Comparison of ENCODE assay signal across 19 mouse cellular contexts in genomic region chr6:97888596-97888995, GRCm38 (mm10).
A peak's percentile ranks its signal among the peaks of the same experiment; 100 is the strongest.
DNase-seq lines count a peak whose midpoint lies in the region; ATAC-seq and TF ChIP-seq lines count a peak whose summit lies in the region.
"Had no signal": no experiment of that assay in that cellular context is flagged by ENCODE, and none has a peak within 500 bp of the region (broad histone marks: within the 10 kb centered on the region; RNA-seq: fewer than 3 reads in every experiment).

No protein-coding gene starts in this region.

- peak; percentile 8 for DNase-seq in midbrain, embryonic 14.5 days
- DNase-seq in kidney, adult 2 months, result peak; percentile 80
- DNase-seq in kidney, postnatal 0 days (ENCODE audit: low spot score), result peak; percentile 48
- no peak for DNase-seq in thymus, postnatal 14 days
- no peak for DNase-seq in cerebellum, adult 11-12 months
- no peak for DNase-seq in frontal cortex, adult 2 months (ENCODE audit: extremely low spot score in 1 of 2, low spot score in 1 of 2)
- DNase-seq: adrenal gland, adult 8-10 months; cerebellum, adult 9-11 months; lung, postnatal 10 days; right cerebral cortex, postnatal 14 days; spleen, adult 18-20 months had no signal

- H3K27ac ChIP-seq in midbrain, embryonic 14.5 days (replicated peaks; ENCODE audit: low read depth, low read length), result no peak overlapping the region
- no peak overlapping the region for H3K27ac ChIP-seq in midbrain, embryonic 16.5 days (ENCODE audit: low read length)
- H3K27ac ChIP-seq in kidney, adult 2 months (ENCODE audit: insufficient read depth, low read depth, low read length), result peak overlapping the region; percentile 85
- H3K27ac ChIP-seq in kidney, postnatal 0 days, result no peak overlapping the region
- H3K27ac ChIP-seq: embryonic facial prominence, embryonic 10.5 days; forebrain, embryonic 15.5 days; hindbrain, embryonic 15.5 days; midbrain, embryonic 10.5 days; neural tube, embryonic 15.5 days had no signal

- H3K36me3 ChIP-seq in midbrain, embryonic 14.5 days (ENCODE audit: control insufficient read depth, insufficient read depth, low read length), result no peaks in the 10 kb centered on the region
- no peaks in the 10 kb centered on the region for H3K36me3 ChIP-seq in midbrain, embryonic 16.5 days (ENCODE audit: control insufficient read depth, insufficient read depth, low read length)
- H3K36me3 ChIP-seq in kidney, adult 2 months (ENCODE audit: control insufficient read depth, insufficient read depth, low read length), result no peaks in the 10 kb centered on the region
- no peaks in the 10 kb centered on the region for H3K36me3 ChIP-seq in kidney, postnatal 0 days (ENCODE audit: insufficient read depth, low read length)
- H3K36me3 ChIP-seq: embryonic facial prominence, embryonic 10.5 days; forebrain, embryonic 15.5 days; hindbrain, embryonic 15.5 days; midbrain, embryonic 10.5 days; neural tube, embryonic 15.5 days had no signal

- H3K4me3 ChIP-seq in midbrain, embryonic 14.5 days (replicated peaks; ENCODE audit: low read depth, low read length), result no peak overlapping the region
- no peak overlapping the region for H3K4me3 ChIP-seq in midbrain, embryonic 16.5 days (ENCODE audit: low read depth, low read length)
- H3K4me3 ChIP-seq in kidney, adult 2 months (ENCODE audit: insufficient read depth, low read depth, low read length), result no peak overlapping the region
- no peak overlapping the region for H3K4me3 ChIP-seq in kidney, postnatal 0 days (replicated peaks; ENCODE audit: low read depth, low read length)
- H3K4me3 ChIP-seq: embryonic facial prominence, embryonic 10.5 days; forebrain, embryonic 15.5 days; hindbrain, embryonic 15.5 days; midbrain, embryonic 10.5 days; neural tube, embryonic 15.5 days had no signal

- H3K27me3 ChIP-seq in midbrain, embryonic 14.5 days (ENCODE audit: control insufficient read depth, insufficient read depth, low read length), result no peaks in the 10 kb centered on the region
- H3K27me3 ChIP-seq in midbrain, embryonic 16.5 days (ENCODE audit: control insufficient read depth, insufficient read depth, low read depth, low read length), result no peaks in the 10 kb centered on the region
- no peaks in the 10 kb centered on the region for H3K27me3 ChIP-seq in kidney, adult 2 months (replicated peaks; ENCODE audit: control insufficient read depth, insufficient read depth, low read length)
- H3K27me3 ChIP-seq in kidney, postnatal 0 days (ENCODE audit: insufficient read depth, low read length), result no peaks in the 10 kb centered on the region
- H3K27me3 ChIP-seq: forebrain, embryonic 15.5 days; hindbrain, embryonic 15.5 days; neural tube, embryonic 15.5 days had no signal

- no peak overlapping the region for H3K4me2 ChIP-seq in midbrain, embryonic 14.5 days (ENCODE audit: low read length)
- no peak overlapping the region for H3K4me2 ChIP-seq in midbrain, embryonic 16.5 days (ENCODE audit: low read length)
- no peak overlapping the region for H3K4me2 ChIP-seq in kidney, postnatal 0 days (ENCODE audit: low read length)
- H3K4me2 ChIP-seq: forebrain, embryonic 15.5 days; hindbrain, embryonic 15.5 days; neural tube, embryonic 15.5 days had no signal

- no peak for TF ChIP-seq CTCF in kidney, adult 2 months (conservative IDR thresholded peaks at IDR 0.05; ENCODE audit: insufficient read depth, insufficient read length, low read depth, low read length)
- no peak for TF ChIP-seq CTCF in kidney, postnatal 0 days (IDR thresholded peaks at IDR 0.05; ENCODE audit: low read depth)

- TF ChIP-seq POLR2A in kidney, adult 2 months (IDR thresholded peaks at IDR 0.05; ENCODE audit: low read depth, low read length), result no peak

- no peak overlapping the region for H3K9ac ChIP-seq in midbrain, embryonic 14.5 days (replicated peaks; ENCODE audit: low read length)
- no peak overlapping the region for H3K9ac ChIP-seq in midbrain, embryonic 16.5 days (ENCODE audit: low read depth, low read length)
- H3K9ac ChIP-seq in kidney, postnatal 0 days (ENCODE audit: low read depth, low read length), result no peak overlapping the region
- H3K9ac ChIP-seq: forebrain, embryonic 15.5 days; hindbrain, embryonic 15.5 days; neural tube, embryonic 15.5 days had no signal

- no peak for ATAC-seq in midbrain, embryonic 14.5 days (ENCODE audit: low FRiP score, low TSS enrichment)
- ATAC-seq in midbrain, embryonic 16.5 days, result no peak
- ATAC-seq in kidney, postnatal 0 days (replicated peaks; ENCODE audit: low FRiP score, low read depth), result peak; percentile 66; the same call in 1 of the 2 replicates
- ATAC-seq: activated CD4-positive, CD25-positive, alpha-beta regulatory T cell, adult 4 months; CD4-positive, CD25-positive, alpha-beta regulatory T cell, adult 4 months; forebrain, embryonic 15.5 days had no signal

- no peaks in the 10 kb centered on the region for H3K9me3 ChIP-seq in midbrain, embryonic 14.5 days (ENCODE audit: control insufficient read depth, low read length)
- H3K9me3 ChIP-seq in midbrain, embryonic 16.5 days (replicated peaks; ENCODE audit: control insufficient read depth, low read length, poor library complexity, severe bottlenecking), result no peaks in the 10 kb centered on the region
- no peaks in the 10 kb centered on the region for H3K9me3 ChIP-seq in kidney, postnatal 0 days (replicated peaks; ENCODE audit: low read length)
- H3K9me3 ChIP-seq: embryonic facial prominence, embryonic 10.5 days; forebrain, embryonic 15.5 days; hindbrain, embryonic 15.5 days; midbrain, embryonic 10.5 days; neural tube, embryonic 15.5 days had no signal

- no peaks in the 10 kb centered on the region for H3K4me1 ChIP-seq in midbrain, embryonic 14.5 days (ENCODE audit: control insufficient read depth, insufficient read depth, low read length)
- 0 out of 2 replicates have a peak, but pooled peaks cover under 1% of the 10 kb centered on the region for H3K4me1 ChIP-seq in midbrain, embryonic 16.5 days (ENCODE audit: control insufficient read depth, insufficient read depth, low read length)
- H3K4me1 ChIP-seq in kidney, adult 2 months (ENCODE audit: control insufficient read depth, insufficient read depth, low read length), result peaks cover 12% of the 10 kb centered on the region
- H3K4me1 ChIP-seq in kidney, postnatal 0 days (replicated peaks; ENCODE audit: insufficient read depth, low read length), result peaks cover 4% of the 10 kb centered on the region; the same call in 1 of the 2 replicates
- H3K4me1 ChIP-seq: forebrain, embryonic 15.5 days; neural tube, embryonic 15.5 days had no signal

- WGBS in midbrain, embryonic 14.5 days, result 66% methylated on average over 3 of the region's 3 CpGs
- WGBS in midbrain, embryonic 16.5 days, result 52% methylated on average over 3 of the region's 3 CpGs
- 33% methylated on average over 3 of the region's 3 CpGs for WGBS in kidney, adult 2 months
- 53% methylated on average over 3 of the region's 3 CpGs for WGBS in kidney, postnatal 0 days

Comparison
In these comparisons a context has a peak if more than half of its experiments do, and no peak if none do; other contexts are left out.
1. DNase-seq: peak in midbrain, embryonic 14.5 days (single experiment), kidney, adult 2 months (single experiment) and kidney, postnatal 0 days (single experiment); none in thymus, postnatal 14 days (single experiment), cerebellum, adult 11-12 months (single experiment) and frontal cortex, adult 2 months (0 of 2).